Mouse (Mus musculus): ENCODE results near the gene Slc29a1. TPM values are rescaled to one million over a fixed set of nuclear protein-coding genes. Genes with fewer than 3 reads are reported as not detected.

Slc29a1 gene
- total RNA-seq, 1 experiment from 2014 or later = 64.6 TPM

GRCm38 (mm10) chr17:45616046-45616650, 16.7 kb upstream of the Slc29a1 start:
- no peak for ATAC-seq (replicated peaks; ENCODE audit: insufficient number of reproducible peaks, low FRiP score, low TSS enrichment, poor library complexity, severe bottlenecking)

DNA sequence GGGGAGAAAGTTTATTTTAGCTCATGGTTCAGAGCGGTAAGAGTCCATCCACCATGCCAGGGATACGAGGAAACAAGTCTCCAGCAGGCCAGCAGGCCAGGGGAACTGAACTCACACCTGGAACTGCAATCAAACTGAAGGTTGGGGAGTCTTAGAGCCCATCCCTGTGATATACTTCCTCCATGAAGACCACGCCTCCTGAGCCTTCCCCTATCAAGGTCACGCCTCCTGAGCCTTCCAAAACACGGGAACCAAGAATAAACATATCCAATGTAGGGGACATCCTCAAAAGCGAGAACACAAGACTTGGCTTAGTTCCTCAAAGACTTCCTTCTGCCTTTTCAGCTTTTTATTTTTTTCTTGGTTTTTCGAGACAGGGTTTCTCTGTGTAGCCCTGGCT, 13.5 kb upstream of the Slc29a1 start:
- peak; percentile 95 for ATAC-seq (replicated peaks; ENCODE audit: insufficient number of reproducible peaks, low FRiP score, low TSS enrichment, poor library complexity, severe bottlenecking)

- no peak for ATAC-seq (replicated peaks; ENCODE audit: insufficient number of reproducible peaks, low FRiP score, low TSS enrichment, poor library complexity, severe bottlenecking)
These were observed 12.6 kb upstream of the Slc29a1 start for GRCm38 (mm10) chr17:45612008-45612407.

GRCm38 (mm10) chr17:45610144-45610866, 10.9 kb upstream of the Slc29a1 start:
- ATAC-seq (replicated peaks; ENCODE audit: insufficient number of reproducible peaks, low FRiP score, low TSS enrichment, poor library complexity, severe bottlenecking) = no peak

GRCm38 (mm10) chr17:45608396-45608795, 9.0 kb upstream of the Slc29a1 start:
- no peak; the same call in 1 of the 2 replicates for ATAC-seq (replicated peaks; ENCODE audit: insufficient number of reproducible peaks, low FRiP score, low TSS enrichment, poor library complexity, severe bottlenecking)

- ATAC-seq (replicated peaks; ENCODE audit: insufficient number of reproducible peaks, low FRiP score, low TSS enrichment, poor library complexity, severe bottlenecking) = no peak
These were observed 7.8 kb upstream of the Slc29a1 start for GRCm38 (mm10) chr17:45606992-45607879.

DNA sequence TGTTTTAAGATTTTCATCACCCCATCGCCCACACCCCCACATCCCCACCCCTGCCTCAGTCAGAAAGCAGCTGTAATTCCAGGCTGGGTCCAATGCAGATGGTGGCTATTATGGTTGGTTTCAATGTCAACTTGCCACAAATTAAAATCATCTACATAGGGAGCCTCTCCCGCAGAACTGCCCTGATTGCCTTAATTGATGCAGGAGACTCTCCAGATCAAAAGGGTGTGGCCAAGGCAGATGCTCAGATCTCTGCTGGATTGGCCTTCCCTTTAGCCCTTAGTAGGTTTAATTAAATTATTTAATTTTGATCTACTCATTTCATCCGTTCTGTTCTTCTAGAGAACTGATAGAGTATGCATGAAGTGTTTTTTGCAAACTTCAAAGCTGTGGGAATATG, 3.6 kb upstream of the Slc29a1 start:
- no peak for ATAC-seq (replicated peaks; ENCODE audit: insufficient number of reproducible peaks, low FRiP score, low TSS enrichment, poor library complexity, severe bottlenecking)

GRCm38 (mm10) chr17:45601877-45602304, 2.5 kb upstream of the Slc29a1 start, which contains the start of gene Mymx:
Gene Mymx (minus strand): TSS chr17:45602102.
- no peak for ATAC-seq (replicated peaks; ENCODE audit: insufficient number of reproducible peaks, low FRiP score, low TSS enrichment, poor library complexity, severe bottlenecking)

DNA sequence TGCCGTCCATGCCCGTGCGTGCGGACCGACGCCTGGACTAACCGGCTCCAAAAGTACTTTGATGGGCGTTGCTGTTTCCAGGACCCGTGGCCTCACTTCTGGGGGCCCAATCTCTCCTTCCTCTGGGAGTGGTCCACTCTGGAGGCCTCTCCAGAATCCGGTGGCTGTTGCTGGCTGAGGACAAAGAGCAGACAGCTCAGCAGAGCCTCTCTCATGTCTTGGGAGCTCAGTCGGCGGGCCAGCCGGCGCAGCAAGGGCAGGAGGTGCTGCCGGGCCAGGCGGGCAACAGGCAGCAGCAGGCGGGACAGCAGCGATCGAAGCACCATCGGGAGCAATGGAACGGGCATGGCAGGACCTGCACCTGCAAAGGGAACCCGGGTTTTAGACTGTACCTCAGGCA, 1.9 kb upstream of the Slc29a1 start:
- ATAC-seq (replicated peaks; ENCODE audit: insufficient number of reproducible peaks, low FRiP score, low TSS enrichment, poor library complexity, severe bottlenecking) = no peak

DNA sequence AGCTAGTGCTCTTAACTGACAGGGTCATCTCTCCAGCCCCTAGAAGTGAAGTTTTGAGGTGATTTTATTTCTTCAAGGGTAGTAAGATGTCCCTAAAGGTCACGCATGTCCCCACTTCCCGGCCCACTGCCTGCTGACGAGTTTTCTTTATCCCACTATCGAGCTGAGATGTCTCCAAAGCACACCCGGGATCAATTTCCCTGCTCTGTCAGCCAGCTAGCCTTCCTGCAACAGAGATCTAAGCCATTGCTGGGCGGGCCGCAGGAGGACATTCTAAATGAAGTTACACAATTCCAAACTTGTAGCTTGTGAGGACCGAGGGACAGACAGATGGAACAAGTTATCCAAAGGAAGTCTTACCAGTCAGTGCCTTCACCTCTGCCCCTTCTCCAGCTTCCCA, 861 bp upstream of the Slc29a1 start:
- ATAC-seq (replicated peaks; ENCODE audit: insufficient number of reproducible peaks, low FRiP score, low TSS enrichment, poor library complexity, severe bottlenecking) = no peak

DNA sequence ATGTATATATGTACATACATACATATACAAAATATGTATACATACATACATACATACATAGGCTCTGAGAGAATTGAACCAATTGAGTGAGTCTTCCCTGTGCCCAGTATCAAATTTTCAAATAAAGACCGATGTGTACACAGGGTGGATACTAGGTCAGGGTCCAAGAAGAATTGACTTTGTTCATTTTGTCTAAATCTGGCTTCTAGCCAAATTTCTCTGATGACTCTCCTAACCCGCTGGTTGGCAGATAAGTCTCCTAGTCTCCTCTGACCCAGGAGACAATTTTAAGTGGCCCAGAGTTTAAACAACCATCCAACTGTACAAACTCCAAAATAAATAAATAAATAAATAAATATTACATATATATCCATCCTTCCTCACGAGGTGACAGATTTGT, 515 bp downstream of the Slc29a1 start:
- ATAC-seq (replicated peaks; ENCODE audit: insufficient number of reproducible peaks, low FRiP score, low TSS enrichment, poor library complexity, severe bottlenecking) = no peak

- ATAC-seq (replicated peaks; ENCODE audit: insufficient number of reproducible peaks, low FRiP score, low TSS enrichment, poor library complexity, severe bottlenecking) = no peak
These were observed 1.0 kb downstream of the Slc29a1 start for GRCm38 (mm10) chr17:45598376-45598775.

DNA sequence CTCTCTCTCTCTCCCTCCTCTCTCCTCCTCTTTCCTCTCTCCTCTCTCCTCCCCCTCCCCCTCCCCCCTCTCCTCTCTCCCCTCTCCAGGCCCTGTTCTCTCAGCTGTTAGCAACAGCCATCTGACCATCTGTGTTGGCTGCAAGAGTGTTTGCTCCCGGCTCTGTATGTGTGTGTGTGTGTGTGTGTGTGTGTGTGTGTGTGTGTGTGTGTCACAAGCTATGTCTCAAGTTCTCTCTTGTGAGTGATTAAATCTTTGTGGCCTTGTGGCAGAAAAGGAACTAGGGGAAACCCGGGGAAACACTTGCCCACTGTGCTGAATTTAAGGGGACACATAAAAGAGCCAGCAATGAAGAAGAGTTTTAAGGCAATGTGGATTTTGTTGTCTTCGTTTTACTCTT, 1.6 kb downstream of the Slc29a1 start:
- 0 out of 2 replicates have a peak, but pooled peaks have one; percentile 33 for ATAC-seq (replicated peaks; ENCODE audit: insufficient number of reproducible peaks, low FRiP score, low TSS enrichment, poor library complexity, severe bottlenecking)

DNA sequence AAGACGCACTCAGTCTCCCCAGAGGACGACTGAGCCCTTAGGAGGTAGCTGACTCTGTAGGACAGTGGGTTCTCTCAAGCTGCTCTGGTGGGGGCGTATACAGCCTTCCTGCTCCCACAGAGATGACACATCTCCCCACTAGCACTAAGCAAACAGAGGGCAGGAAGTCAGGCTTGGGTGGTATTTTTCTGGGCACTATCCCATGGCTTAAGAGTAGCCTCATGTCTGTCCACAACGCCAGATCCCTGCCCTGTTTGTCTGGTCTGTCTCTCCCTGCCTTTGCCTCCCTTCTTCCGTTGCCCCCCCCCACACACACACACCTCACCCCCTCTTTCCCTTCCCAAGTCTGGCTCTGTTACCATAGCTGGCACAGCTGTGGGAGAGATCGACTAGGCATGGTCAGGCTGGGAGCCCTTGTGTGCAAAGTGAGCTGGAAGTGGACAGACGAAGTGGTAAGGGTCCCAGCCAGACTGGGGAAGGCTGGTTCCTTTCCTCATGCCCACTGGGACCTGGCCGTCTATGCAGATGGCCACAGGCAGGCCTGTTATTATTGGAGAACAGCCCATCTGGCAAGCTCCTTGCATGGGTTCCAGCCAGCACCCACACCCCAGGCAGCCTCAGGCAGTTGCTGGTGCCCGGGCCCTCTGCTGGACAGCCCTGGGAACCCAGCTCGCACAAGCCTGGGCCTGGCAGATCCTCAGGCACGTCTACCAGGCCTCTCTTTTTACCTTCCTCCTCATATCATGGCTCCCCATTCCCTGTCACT, 2.6 kb downstream of the Slc29a1 start:
- peak; percentile 59 for ATAC-seq (replicated peaks; ENCODE audit: insufficient number of reproducible peaks, low FRiP score, low TSS enrichment, poor library complexity, severe bottlenecking)

DNA sequence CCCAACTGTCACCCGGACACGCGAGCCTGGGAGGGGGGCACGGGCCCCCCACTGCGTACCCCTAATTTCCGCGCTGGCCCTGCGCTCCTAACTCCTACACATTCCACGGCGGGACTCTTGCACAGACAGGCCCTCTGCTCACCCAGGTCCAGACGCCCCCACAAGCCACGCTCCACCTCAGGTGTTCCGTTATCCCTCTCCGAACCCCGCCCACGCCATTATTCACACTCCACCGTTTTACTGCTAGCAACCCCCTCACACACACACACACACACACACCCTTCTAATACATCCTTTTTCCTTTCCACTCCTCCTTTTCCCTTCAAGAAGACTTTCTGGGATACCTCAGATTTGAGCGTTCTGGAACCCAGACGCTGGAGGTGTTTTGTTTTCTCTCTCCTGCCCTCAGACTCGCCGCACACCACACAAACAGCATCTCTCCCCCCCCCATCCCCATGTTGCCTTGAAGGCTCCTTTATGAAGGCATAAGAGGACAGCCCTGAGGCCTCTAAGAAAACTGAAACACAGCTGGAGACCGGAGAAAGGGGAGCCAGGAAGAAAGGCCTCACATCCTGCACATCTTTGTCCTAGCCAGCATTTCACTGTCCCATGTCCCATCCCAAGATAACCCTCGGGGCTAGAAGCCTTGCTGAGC, 3.5 kb downstream of the Slc29a1 start:
- ATAC-seq (replicated peaks; ENCODE audit: insufficient number of reproducible peaks, low FRiP score, low TSS enrichment, poor library complexity, severe bottlenecking) = no peak

- ATAC-seq (replicated peaks; ENCODE audit: insufficient number of reproducible peaks, low FRiP score, low TSS enrichment, poor library complexity, severe bottlenecking) = no peak
These were observed 4.3 kb downstream of the Slc29a1 start for GRCm38 (mm10) chr17:45594881-45595735.

DNA sequence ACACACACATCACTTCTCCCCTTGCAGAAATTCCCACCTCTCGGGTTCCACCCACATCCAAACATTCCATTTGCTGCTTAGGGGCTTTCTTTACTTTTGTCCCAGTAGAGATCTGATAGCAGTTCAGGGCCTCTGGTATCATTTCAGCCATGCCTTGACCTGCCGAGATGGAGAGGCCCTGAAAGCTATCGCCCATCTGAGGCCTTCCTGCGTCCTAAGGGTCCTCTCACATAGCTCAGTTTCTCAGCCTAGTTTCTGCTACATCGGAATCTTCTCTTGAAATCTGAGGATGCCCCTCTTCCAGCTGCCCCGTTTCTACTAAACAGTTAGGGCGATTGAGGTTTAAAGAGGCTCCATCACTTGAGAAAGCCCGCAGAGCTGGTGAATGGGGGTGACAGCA, 5.2 kb downstream of the Slc29a1 start:
- no peak for ATAC-seq (replicated peaks; ENCODE audit: insufficient number of reproducible peaks, low FRiP score, low TSS enrichment, poor library complexity, severe bottlenecking)

Measured in monocyte, adult 5-6 weeks (primary cell).